Mouse (Mus musculus) midbrain, embryonic 16.5 days (tissue): Measurements from ENCODE around the gene Bmp10. TPM values are rescaled to one million over a fixed set of nuclear protein-coding genes. Genes with fewer than 3 reads are reported as not detected.

Experiments used
- ATAC-seq: fragments of 200-750 bp; cut with Nextera tagmentation; 2 replicates; pipeline ENCODE4 v1.8.0; 2017; ENCODE audit warnings: moderate TSS enrichment
- H3K27ac ChIP-seq: fragments of 300-500 bp; sonication (generic); 2 replicates; pipeline ENCODE4 v1.5.1; 2014; ENCODE audit warnings: mild to moderate bottlenecking, low read length, mixed read lengths
- H3K27me3 ChIP-seq: fragments of 300-500 bp; sonication (generic); 2 replicates; pipeline ENCODE4 v1.6.1; 2014; ENCODE audit warnings: low read depth, low read length, mixed read lengths; ENCODE audit not compliant: control insufficient read depth, insufficient read depth
- H3K36me3 ChIP-seq: fragments of 300-500 bp; sonication (generic); 2 replicates; pipeline ENCODE4 v1.6.1; 2014; ENCODE audit warnings: mild to moderate bottlenecking, low read length, moderate library complexity, mixed read lengths; ENCODE audit not compliant: control insufficient read depth, insufficient read depth
- H3K4me1 ChIP-seq: fragments of 300-500 bp; sonication (generic); 2 replicates; pipeline ENCODE4 v1.6.1; 2014; ENCODE audit warnings: mild to moderate bottlenecking, low read length, mixed read lengths; ENCODE audit not compliant: control insufficient read depth, insufficient read depth
- H3K4me2 ChIP-seq: fragments of 300-500 bp; sonication (generic); 2 replicates; pipeline ENCODE4 v1.6.1; 2014; ENCODE audit warnings: mild to moderate bottlenecking, low read length, mixed read lengths
- H3K4me3 ChIP-seq: fragments of 300-500 bp; sonication (generic); 2 replicates; pipeline ENCODE4 v1.5.1; 2014; ENCODE audit warnings: low read depth, mild to moderate bottlenecking, low read length, moderate library complexity, mixed read lengths
- H3K9ac ChIP-seq: fragments of 300-500 bp; sonication (generic); 2 replicates; pipeline ENCODE4 v1.6.1; 2014; ENCODE audit warnings: low read depth, low read length, mixed read lengths
- H3K9me3 ChIP-seq: fragments of 300-500 bp; sonication (generic); replicated peaks from 2 replicates; pipeline ENCODE4 v1.6.1; 2014; ENCODE audit warnings: mild to moderate bottlenecking, low read length, mixed read lengths; ENCODE audit not compliant: control insufficient read depth, poor library complexity, severe bottlenecking
- WGBS: fragments of 180-500 bp; shearing (Covaris S2); extraction: QIAGEN DNeasy Blood & Tissue Kit; methylation state at CpG from one replicate; pipeline ENCODE4 v1.1.7; 2014; 5-methylcytosine and 5-hydroxymethylcytosine counted together
- polyA plus RNA-seq: library from polyadenylated mRNA; unstranded; fragments of >200 nt; fragmentation: Nextera tagmentation; extraction: Ambion mirVana; gene quantifications from 2 replicates; pipeline ENCODE4 v1.2.1, GENCODE M21; 2015

The Bmp10 gene
- not detected in 2 replicates for polyA plus RNA-seq

- H3K36me3 ChIP-seq: no peaks in the 10 kb centered on the region
- no peak within 1 kb of the TSS for H3K9ac ChIP-seq
- H3K4me2 ChIP-seq: no peak within 1 kb of the TSS
- H3K4me1 ChIP-seq: peaks cover 3% of the 10 kb centered on the region; the same call in 1 of the 2 replicates
- H3K27ac ChIP-seq: no peak within 1 kb of the TSS
- no peak for ATAC-seq
- no peaks in the 10 kb centered on the region for H3K9me3 ChIP-seq
- WGBS: 76% methylated on average over 6 of the region's 7 CpGs
- no peak within 1 kb of the TSS for H3K4me3 ChIP-seq
- no peaks in the 10 kb centered on the region for H3K27me3 ChIP-seq
Observed at GRCm38 (mm10) chr6:87428487-87429044, at the start of gene Bmp10. TSS of gene Bmp10 (plus strand) at chr6:87428994.

DNA sequence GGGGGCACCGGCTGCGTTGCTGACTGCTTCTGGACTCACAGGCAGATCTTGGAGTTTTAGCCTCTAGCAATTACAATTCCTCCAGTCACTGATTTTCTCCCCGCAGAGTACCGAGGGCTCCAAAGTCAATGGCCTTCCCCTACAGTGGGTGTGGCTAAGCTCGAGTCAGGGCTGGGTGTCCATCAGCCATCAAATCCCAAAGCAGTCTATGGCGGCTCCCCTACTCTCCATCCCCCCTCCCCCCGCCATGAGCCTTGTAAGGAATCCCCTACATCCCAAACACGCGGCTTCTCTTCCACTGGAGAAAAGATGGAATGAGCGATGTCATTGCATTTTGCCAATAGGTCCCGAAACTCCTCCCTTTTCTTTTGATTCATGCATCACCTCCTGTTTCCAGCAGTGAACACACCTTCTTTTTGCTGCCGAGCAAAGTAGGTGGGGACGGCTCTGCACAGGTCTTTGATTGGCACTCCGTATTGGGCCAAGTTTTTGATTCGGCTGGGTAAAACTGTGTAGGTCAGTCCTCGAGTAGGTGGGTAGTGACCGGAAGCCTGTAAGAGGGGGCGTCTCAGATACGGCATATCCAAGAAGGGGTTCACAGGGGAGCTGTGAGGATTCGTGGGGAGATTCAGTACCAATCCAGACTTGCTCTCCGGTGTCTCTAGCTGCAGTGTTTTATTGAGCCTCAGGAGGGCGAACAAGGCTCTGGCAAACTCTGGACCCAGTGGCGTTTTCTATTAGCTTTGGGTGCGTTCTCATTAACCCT is 44.7 kb upstream of the Bmp10 start:
- Histone ChIP-seq H3K27ac (no peak overlapping the region), H3K9me3 (no peaks in the 10 kb centered on the region), H3K4me3 (peak overlapping the region; percentile 40), H3K9ac (peak overlapping the region; percentile 58), H3K4me1 (0 out of 2 replicates have a peak, but pooled peaks cover 2% of the 10 kb centered on the region), H3K36me3 (no peaks in the 10 kb centered on the region), H3K4me2 (peak overlapping the region; percentile 68), H3K27me3 (peaks cover 2% of the 10 kb centered on the region; the same call in 1 of the 2 replicates)
- ATAC-seq: peak; percentile 68; the same call in 1 of the 2 replicates
- WGBS: 5% methylated on average over 24 of the region's 24 CpGs

DNA sequence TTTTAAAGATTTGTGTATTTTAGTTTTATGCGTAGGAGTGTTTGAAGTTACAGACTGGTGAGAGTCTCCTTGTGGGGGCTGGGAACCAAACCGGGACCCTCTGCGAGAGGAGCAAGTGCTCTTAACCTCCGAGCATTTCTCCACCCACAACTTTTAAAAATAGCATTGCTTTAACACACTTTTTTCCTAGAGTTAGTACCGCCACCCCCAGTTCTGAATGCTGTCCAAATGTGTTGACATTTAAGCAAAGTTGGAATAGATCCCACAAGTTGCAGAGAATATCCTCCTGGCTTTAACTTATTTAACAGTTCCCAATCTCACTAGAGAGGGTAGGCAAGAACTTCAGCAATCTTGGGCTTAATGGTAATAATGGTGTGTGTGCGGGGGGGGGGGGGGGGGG is 44.0 kb upstream of the Bmp10 start:
- Histone ChIP-seq H3K9me3 (no peaks in the 10 kb centered on the region), H3K9ac (no peak overlapping the region), H3K4me1 (0 out of 2 replicates have a peak, but pooled peaks cover 2% of the 10 kb centered on the region), H3K27ac (no peak overlapping the region), H3K27me3 (peaks cover 2% of the 10 kb centered on the region; the same call in 1 of the 2 replicates), H3K4me3 (no peak overlapping the region), H3K4me2 (peak overlapping the region; percentile 68), H3K36me3 (no peaks in the 10 kb centered on the region)
- 68% methylated on average over 5 of the region's 6 CpGs for WGBS
- no peak for ATAC-seq

GRCm38 (mm10) chr6:87386203-87386602 is 42.6 kb upstream of the Bmp10 start:
- Histone ChIP-seq H3K27ac (no peak overlapping the region), H3K4me1 (0 out of 2 replicates have a peak, but pooled peaks cover 2% of the 10 kb centered on the region), H3K9me3 (no peaks in the 10 kb centered on the region), H3K4me2 (no peak overlapping the region), H3K27me3 (peaks cover 2% of the 10 kb centered on the region; the same call in 1 of the 2 replicates), H3K9ac (no peak overlapping the region), H3K4me3 (no peak overlapping the region), H3K36me3 (no peaks in the 10 kb centered on the region)
- WGBS: 11% methylated on average over 7 of the region's 7 CpGs
- no peak for ATAC-seq

GRCm38 (mm10) chr6:87386681-87387080 is 42.1 kb upstream of the Bmp10 start:
- Histone ChIP-seq H3K9ac (no peak overlapping the region), H3K27me3 (peaks cover 2% of the 10 kb centered on the region; the same call in 1 of the 2 replicates), H3K4me1 (0 out of 2 replicates have a peak, but pooled peaks cover 2% of the 10 kb centered on the region), H3K27ac (no peak overlapping the region), H3K4me3 (no peak overlapping the region), H3K36me3 (no peaks in the 10 kb centered on the region), H3K9me3 (no peaks in the 10 kb centered on the region), H3K4me2 (no peak overlapping the region)
- ATAC-seq: no peak
- 89% methylated on average over 10 of the region's 10 CpGs for WGBS

DNA sequence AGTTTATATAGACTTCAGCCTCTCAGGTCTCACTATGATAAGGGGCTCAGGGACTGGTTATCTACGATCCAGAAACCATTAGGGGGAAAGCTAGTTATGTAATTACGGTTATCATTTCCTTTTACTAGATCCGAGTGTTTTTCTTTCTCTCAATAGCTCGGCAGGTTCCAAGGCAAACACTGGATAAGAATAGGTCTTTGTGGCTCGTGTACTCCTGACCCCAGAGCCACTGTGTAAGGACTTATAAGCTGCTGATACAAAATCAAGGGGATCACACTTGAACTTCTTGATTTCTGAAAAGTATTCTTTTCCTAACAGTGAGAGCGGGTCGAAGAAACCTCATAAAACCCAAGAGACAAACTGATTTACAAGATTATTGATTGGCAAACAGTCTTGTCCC is 39.9 kb upstream of the Bmp10 start, which contains the start of gene Gkn3:
TSS of gene Gkn3 (minus strand) at position 59 of the 400 bp plus-strand sequence.
- no peak within 1 kb of the TSS for H3K4me3 ChIP-seq
- 55% methylated on average over 7 of the region's 7 CpGs for WGBS
- H3K27me3 ChIP-seq: peaks cover 2% of the 10 kb centered on the region; the same call in 1 of the 2 replicates
- H3K4me2 ChIP-seq: no peak within 1 kb of the TSS
- 0 out of 2 replicates have a peak, but pooled peaks cover 2% of the 10 kb centered on the region for H3K4me1 ChIP-seq
- no peak within 1 kb of the TSS for H3K27ac ChIP-seq
- ATAC-seq: no peak
- no peaks in the 10 kb centered on the region for H3K36me3 ChIP-seq
- no peak within 1 kb of the TSS for H3K9ac ChIP-seq
- no peaks in the 10 kb centered on the region for H3K9me3 ChIP-seq

DNA sequence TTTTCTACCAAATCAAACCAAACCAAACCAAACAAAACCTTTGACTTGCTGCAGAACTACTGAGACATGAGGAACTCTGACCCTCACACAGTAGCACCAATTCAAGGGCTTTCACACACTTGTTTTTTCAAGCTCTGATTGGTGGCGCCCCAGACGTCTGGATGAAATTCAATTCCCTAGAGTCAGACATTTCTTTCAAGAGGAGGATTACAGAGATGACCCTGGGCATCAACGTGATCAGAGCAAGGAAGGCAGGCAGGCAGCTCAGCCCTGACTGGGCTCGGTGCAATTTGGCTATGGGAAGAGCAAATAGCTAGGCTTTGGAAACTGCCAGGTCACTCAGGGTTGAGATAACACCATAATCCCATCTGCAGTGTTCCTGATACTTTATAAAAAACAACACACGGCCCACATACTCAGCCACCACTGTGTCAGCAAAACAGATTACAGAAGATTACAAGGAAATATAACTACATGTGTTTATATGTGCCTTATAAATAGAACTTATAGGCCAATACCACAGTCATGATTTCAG is 39.3 kb upstream of the Bmp10 start:
- 30% methylated on average over 5 of the region's 5 CpGs for WGBS
- H3K4me1 ChIP-seq: 0 out of 2 replicates have a peak, but pooled peaks cover 2% of the 10 kb centered on the region
- H3K4me3 ChIP-seq: no peak overlapping the region
- peaks cover 2% of the 10 kb centered on the region; the same call in 1 of the 2 replicates for H3K27me3 ChIP-seq
- H3K9ac ChIP-seq: no peak overlapping the region
- no peak for ATAC-seq
- no peak overlapping the region for H3K27ac ChIP-seq
- no peaks in the 10 kb centered on the region for H3K9me3 ChIP-seq
- no peaks in the 10 kb centered on the region for H3K36me3 ChIP-seq
- no peak overlapping the region for H3K4me2 ChIP-seq

- Histone ChIP-seq H3K4me1 (no peaks in the 10 kb centered on the region), H3K4me3 (no peak overlapping the region), H3K36me3 (no peaks in the 10 kb centered on the region), H3K27me3 (no peaks in the 10 kb centered on the region), H3K4me2 (no peak overlapping the region), H3K27ac (no peak overlapping the region), H3K9ac (no peak overlapping the region), H3K9me3 (no peaks in the 10 kb centered on the region)
- ATAC-seq: no peak
- 79% methylated on average over 8 of the region's 8 CpGs for WGBS
Observed at GRCm38 (mm10) chr6:87393466-87394205, 35.2 kb upstream of the Bmp10 start.
